Mouse (Mus musculus) thymus, adult 2 months (tissue): ENCODE measurements around the gene Ubl4b.

Experiments used
- CTCF ChIP-seq: fragments of 200-500 bp; IDR thresholded peaks from 2 replicates; pipeline ENCODE4 v1.5.1; 2012; ENCODE audit warnings: mild to moderate bottlenecking, control low read depth, low read length, moderate library complexity, borderline replicate concordance; ENCODE audit not compliant: control insufficient read depth, poor library complexity, insufficient read depth; ENCODE audit errors: extremely low read depth
- POLR2A ChIP-seq: fragments of 200-500 bp; IDR thresholded peaks from 2 replicates; pipeline ENCODE4 v1.6.1; 2012; ENCODE audit warnings: mild to moderate bottlenecking, low read length, control low read depth, moderate library complexity; ENCODE audit not compliant: control insufficient read depth, poor library complexity, insufficient read depth; ENCODE audit errors: extremely low read depth

DNA sequence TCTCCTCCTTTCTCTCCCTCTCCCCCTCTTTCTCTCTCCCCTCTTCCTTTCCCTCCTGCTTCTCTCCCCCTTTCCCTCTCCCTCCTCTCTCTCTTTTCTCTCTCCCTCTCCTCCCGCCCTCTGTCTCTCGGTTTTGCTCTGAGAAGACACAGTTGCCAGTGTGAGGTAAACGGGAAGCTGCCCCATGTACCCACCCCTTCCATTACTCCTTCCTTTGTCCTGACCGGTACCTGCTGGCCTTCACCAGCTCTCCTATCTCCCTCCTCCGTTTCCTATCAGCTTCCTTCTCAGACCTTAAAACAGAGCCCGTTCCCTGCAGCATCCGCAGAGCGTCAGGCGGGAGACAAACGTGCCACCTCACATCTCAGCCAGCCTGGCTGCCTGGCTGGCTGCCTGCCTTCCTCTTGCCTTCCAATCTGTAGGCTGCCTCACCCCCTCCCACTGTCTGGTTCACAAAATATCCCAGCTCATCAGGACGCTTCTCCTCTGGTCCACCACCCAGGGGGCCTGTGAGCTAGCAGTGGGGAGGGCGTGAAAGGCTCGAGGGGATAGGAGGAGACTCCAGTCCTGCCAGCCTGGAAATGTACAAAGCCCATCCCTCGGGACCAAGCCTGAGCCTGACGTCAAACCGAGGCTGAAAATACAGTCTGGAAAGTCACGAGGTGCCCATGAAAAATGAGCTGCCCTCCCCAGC lies 17.9 kb downstream of the Ubl4b start:
- TF ChIP-seq CTCF = no peak
- TF ChIP-seq POLR2A = no peak
